Mouse (Mus musculus): ENCODE results near the gene Dand5.

The Dand5 gene

GRCm38 (mm10) chr8:84768343-84769095 lies 54.1 kb downstream of the Dand5 start:
- peak; percentile 61 for DNase-seq

GRCm38 (mm10) chr8:84767221-84767620 lies 55.4 kb downstream of the Dand5 start:
- DNase-seq: no peak

- no peak for DNase-seq
Observed at GRCm38 (mm10) chr8:84766422-84766821, 56.2 kb downstream of the Dand5 start.

GRCm38 (mm10) chr8:84765629-84766028 lies 57.0 kb downstream of the Dand5 start:
- DNase-seq: no peak
